Mouse (Mus musculus) hindbrain, embryonic 14.5 days (tissue): Measurements from ENCODE around the gene Dnajc7. TPM values are rescaled to one million over a fixed set of nuclear protein-coding genes. Genes with fewer than 3 reads are reported as not detected.

Experiments used
- ATAC-seq: fragments of 200-750 bp; cut with Nextera tagmentation; 2 replicates; pipeline ENCODE4 v1.8.0; 2017; ENCODE audit warnings: moderate number of reproducible peaks, mild to moderate bottlenecking, moderate TSS enrichment, moderate library complexity; ENCODE audit not compliant: low FRiP score
- DNase-seq: peaks from one replicate; pipeline ENCODE4 v3.0.0-alpha.2; 2015; ENCODE audit warnings: low spot score
- H3K27ac ChIP-seq: fragments of 300-500 bp; sonication (generic); 2 replicates; pipeline ENCODE4 v1.5.1; 2014; ENCODE audit warnings: mild to moderate bottlenecking, moderate library complexity
- H3K27me3 ChIP-seq: fragments of 300-500 bp; sonication (generic); 2 replicates; pipeline ENCODE4 v1.6.1; 2014; ENCODE audit warnings: mild to moderate bottlenecking, low read length, mixed read lengths; ENCODE audit not compliant: control insufficient read depth, insufficient read depth
- H3K36me3 ChIP-seq: fragments of 300-500 bp; sonication (generic); replicated peaks from 2 replicates; pipeline ENCODE4 v1.6.1; 2014; ENCODE audit not compliant: control insufficient read depth, insufficient read depth
- H3K4me1 ChIP-seq: fragments of 300-500 bp; sonication (generic); replicated peaks from 2 replicates; pipeline ENCODE4 v1.6.1; 2014; ENCODE audit warnings: antibody characterized with exemption, low read length, mixed read lengths; ENCODE audit not compliant: control insufficient read depth, insufficient read depth
- H3K4me2 ChIP-seq: fragments of 300-500 bp; sonication (generic); replicated peaks from 2 replicates; pipeline ENCODE4 v1.6.1; 2014; ENCODE audit warnings: mild to moderate bottlenecking, moderate library complexity
- H3K4me3 ChIP-seq: fragments of 300-500 bp; sonication (generic); replicated peaks from 2 replicates; pipeline ENCODE4 v1.5.1; 2014; ENCODE audit warnings: mild to moderate bottlenecking, low read length
- H3K9ac ChIP-seq: fragments of 300-500 bp; sonication (generic); 2 replicates; pipeline ENCODE4 v1.6.1; 2014
- H3K9me3 ChIP-seq: fragments of 300-500 bp; sonication (generic); 2 replicates; pipeline ENCODE4 v1.6.1; 2016; ENCODE audit warnings: low read length; ENCODE audit not compliant: control insufficient read depth
- WGBS: fragments of 180-500 bp; shearing (Covaris S2); extraction: QIAGEN DNeasy Blood & Tissue Kit; methylation state at CpG from one replicate; pipeline ENCODE4 v1.1.7; 2014; 5-methylcytosine and 5-hydroxymethylcytosine counted together
- polyA plus RNA-seq: library from polyadenylated mRNA; unstranded; fragments of >200 nt; fragmentation: Nextera tagmentation; extraction: Ambion mirVana; gene quantifications from 2 replicates; pipeline ENCODE4 v1.2.1, GENCODE M21; 2014

Gene Dnajc7
- polyA plus RNA-seq, 1 experiment from 2014 or later: 91.6 TPM

DNA sequence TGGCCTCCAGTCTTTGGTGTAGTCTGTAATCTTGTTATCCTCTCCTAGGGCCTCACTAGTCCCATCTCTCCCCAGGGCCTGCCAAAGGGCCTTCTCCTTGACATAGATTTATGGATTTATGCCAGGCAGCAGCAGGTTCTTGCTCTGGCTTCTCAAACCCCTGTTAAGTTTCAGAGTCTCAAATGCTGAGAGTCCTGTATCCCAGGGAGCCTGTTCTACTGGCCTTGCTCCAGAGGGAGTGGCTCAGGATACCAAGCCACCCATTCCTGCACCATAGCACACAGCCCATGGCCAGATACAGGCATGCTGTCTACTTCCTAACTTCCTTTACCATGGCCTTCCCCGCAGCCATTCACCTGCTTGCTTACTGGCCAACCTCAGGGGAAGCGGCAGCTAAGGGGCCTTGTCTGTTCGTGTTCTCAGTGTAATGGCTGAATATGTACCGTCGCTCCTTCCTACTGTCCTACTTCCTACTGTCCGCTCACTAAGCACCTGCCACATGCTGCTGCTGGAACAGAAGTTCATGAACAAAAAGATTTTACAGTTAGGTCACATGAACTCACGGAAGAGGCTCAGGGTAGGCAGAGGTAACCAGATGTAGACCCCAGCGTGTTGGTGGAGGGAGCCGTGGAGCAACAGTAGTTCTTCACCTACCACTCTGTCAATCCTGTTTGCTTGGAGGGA lies 40.7 kb downstream of the Dnajc7 start:
- H3K9me3 ChIP-seq: no peaks in the 10 kb centered on the region
- 96% methylated on average over 9 of the region's 9 CpGs for WGBS
- H3K36me3 ChIP-seq: peaks cover 54% of the 10 kb centered on the region
- no peaks in the 10 kb centered on the region for H3K27me3 ChIP-seq
- no peak overlapping the region for H3K9ac ChIP-seq
- H3K4me3 ChIP-seq: no peak overlapping the region
- DNase-seq (no peak), ATAC-seq (no peak)
- no peak overlapping the region for H3K27ac ChIP-seq
- no peak overlapping the region for H3K4me2 ChIP-seq
- no peaks in the 10 kb centered on the region for H3K4me1 ChIP-seq

GRCm38 (mm10) chr11:100577852-100578599 lies 41.9 kb downstream of the Dnajc7 start:
- no peak overlapping the region for H3K4me3 ChIP-seq
- no peaks in the 10 kb centered on the region for H3K9me3 ChIP-seq
- H3K9ac ChIP-seq: no peak overlapping the region
- peaks cover 41% of the 10 kb centered on the region for H3K36me3 ChIP-seq
- H3K4me1 ChIP-seq: no peaks in the 10 kb centered on the region
- ATAC-seq (no peak), DNase-seq (no peak)
- H3K27me3 ChIP-seq: no peaks in the 10 kb centered on the region
- no peak overlapping the region for H3K4me2 ChIP-seq
- H3K27ac ChIP-seq: no peak overlapping the region
- WGBS: 72% methylated on average over 8 of the region's 8 CpGs

GRCm38 (mm10) chr11:100576256-100576655 lies 43.7 kb downstream of the Dnajc7 start:
- H3K9ac ChIP-seq: no peak overlapping the region
- peak overlapping the region; percentile 58 for H3K4me2 ChIP-seq
- peaks cover 23% of the 10 kb centered on the region for H3K36me3 ChIP-seq
- ATAC-seq: no peak
- no peaks in the 10 kb centered on the region for H3K9me3 ChIP-seq
- DNase-seq: no peak
- peaks cover under 1% of the 10 kb centered on the region; the same call in 1 of the 2 replicates for H3K4me1 ChIP-seq
- no peak overlapping the region for H3K4me3 ChIP-seq
- 68% methylated on average over 21 of the region's 21 CpGs for whole genome bisulfite sequencing
- H3K27me3 ChIP-seq: no peaks in the 10 kb centered on the region
- H3K27ac ChIP-seq: no peak overlapping the region

GRCm38 (mm10) chr11:100575484-100575855 lies 44.5 kb downstream of the Dnajc7 start:
- Histone ChIP-seq H3K9ac (peak overlapping the region; percentile 53), H3K4me3 (peak overlapping the region; percentile 42), H3K36me3 (peaks cover 19% of the 10 kb centered on the region), H3K9me3 (no peaks in the 10 kb centered on the region), H3K27me3 (no peaks in the 10 kb centered on the region), H3K4me2 (peak overlapping the region; percentile 58), H3K4me1 (peaks cover 4% of the 10 kb centered on the region; the same call in 1 of the 2 replicates), H3K27ac (peak overlapping the region; percentile 20; the same call in 1 of the 2 replicates)
- 17% methylated on average over 2 of the region's 2 CpGs for WGBS
- no peak; the same call in 1 of the 2 replicates for ATAC-seq
- no peak for DNase-seq

DNA sequence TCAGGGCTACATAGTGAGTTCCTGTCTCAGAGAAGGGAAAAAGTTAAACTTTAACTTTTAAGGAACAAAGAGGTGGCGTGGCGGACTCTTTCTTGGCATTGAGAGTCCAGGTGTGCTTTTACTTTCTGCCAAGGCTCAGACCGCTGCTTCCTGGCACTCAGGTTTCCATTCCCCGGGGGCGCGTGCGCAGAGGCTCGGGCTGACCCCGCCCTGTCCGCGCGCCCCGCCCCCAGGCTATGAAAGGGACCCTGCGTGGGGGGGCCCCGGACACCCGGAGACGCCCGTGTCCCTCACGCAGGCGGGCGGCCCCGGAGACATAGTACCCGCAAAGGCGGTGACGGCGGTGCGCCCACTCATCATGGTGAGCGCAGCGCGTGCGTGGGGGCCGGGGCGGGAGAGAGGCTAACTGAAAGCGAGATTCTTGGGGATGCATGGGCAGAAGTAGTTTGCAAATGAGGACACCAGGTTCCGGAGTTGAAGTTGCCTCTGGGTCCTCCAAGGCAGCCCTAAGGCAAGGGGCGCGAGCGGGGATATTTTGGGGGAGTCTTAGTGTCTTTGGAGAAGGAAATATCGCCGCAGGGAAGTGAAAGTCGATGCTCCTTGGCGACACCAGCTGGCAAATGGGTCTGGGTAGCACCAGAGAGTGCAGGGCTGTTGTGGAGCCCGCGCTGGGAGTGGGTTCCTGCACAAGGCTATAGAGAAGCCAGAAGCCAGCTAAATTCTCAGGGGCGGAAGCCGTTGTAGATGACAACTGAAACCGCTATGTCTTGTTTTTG lies 45.1 kb downstream of the Dnajc7 start, which contains the start of gene Cnp:
Gene Cnp (plus strand): TSS at position 197 of the 776 bp plus-strand sequence.
- H3K27ac ChIP-seq: peak within 1 kb of the TSS; percentile 20; the same call in 1 of the 2 replicates
- peak within 1 kb of the TSS; percentile 42 for H3K4me3 ChIP-seq
- H3K4me1 ChIP-seq: peaks cover 4% of the 10 kb centered on the region; the same call in 1 of the 2 replicates
- H3K9ac ChIP-seq: peak within 1 kb of the TSS; percentile 53
- peak within 1 kb of the TSS; percentile 58 for H3K4me2 ChIP-seq
- no peaks in the 10 kb centered on the region for H3K9me3 ChIP-seq
- H3K36me3 ChIP-seq: peaks cover 19% of the 10 kb centered on the region
- H3K27me3 ChIP-seq: no peaks in the 10 kb centered on the region
- 2% methylated on average over 47 of the region's 47 CpGs for WGBS
- DNase-seq (peak; percentile 53), ATAC-seq (peak; percentile 54)

- no peaks in the 10 kb centered on the region for H3K27me3 ChIP-seq
- H3K36me3 ChIP-seq: peaks cover 12% of the 10 kb centered on the region
- WGBS: 93% methylated on average over 3 of the region's 3 CpGs
- peak overlapping the region; percentile 42 for H3K4me3 ChIP-seq
- no peak overlapping the region for H3K9ac ChIP-seq
- peak overlapping the region; percentile 58 for H3K4me2 ChIP-seq
- ATAC-seq (no peak), DNase-seq (no peak)
- peaks cover 4% of the 10 kb centered on the region; the same call in 1 of the 2 replicates for H3K4me1 ChIP-seq
- H3K9me3 ChIP-seq: no peaks in the 10 kb centered on the region
- H3K27ac ChIP-seq: no peak overlapping the region
Measured at GRCm38 (mm10) chr11:100574188-100574587, 45.8 kb downstream of the Dnajc7 start.

GRCm38 (mm10) chr11:100571202-100571567 lies 48.8 kb downstream of the Dnajc7 start:
- Histone ChIP-seq H3K4me1 (peaks cover 4% of the 10 kb centered on the region; the same call in 1 of the 2 replicates), H3K9ac (peak overlapping the region; percentile 51), H3K27me3 (no peaks in the 10 kb centered on the region), H3K4me2 (peak overlapping the region; percentile 56), H3K9me3 (no peaks in the 10 kb centered on the region), H3K4me3 (peak overlapping the region; percentile 16), H3K27ac (no peak overlapping the region), H3K36me3 (no peaks in the 10 kb centered on the region)
- WGBS: 11% methylated on average over 16 of the region's 16 CpGs
- ATAC-seq (peak; percentile 62; the same call in 1 of the 2 replicates), DNase-seq (no peak)

DNA sequence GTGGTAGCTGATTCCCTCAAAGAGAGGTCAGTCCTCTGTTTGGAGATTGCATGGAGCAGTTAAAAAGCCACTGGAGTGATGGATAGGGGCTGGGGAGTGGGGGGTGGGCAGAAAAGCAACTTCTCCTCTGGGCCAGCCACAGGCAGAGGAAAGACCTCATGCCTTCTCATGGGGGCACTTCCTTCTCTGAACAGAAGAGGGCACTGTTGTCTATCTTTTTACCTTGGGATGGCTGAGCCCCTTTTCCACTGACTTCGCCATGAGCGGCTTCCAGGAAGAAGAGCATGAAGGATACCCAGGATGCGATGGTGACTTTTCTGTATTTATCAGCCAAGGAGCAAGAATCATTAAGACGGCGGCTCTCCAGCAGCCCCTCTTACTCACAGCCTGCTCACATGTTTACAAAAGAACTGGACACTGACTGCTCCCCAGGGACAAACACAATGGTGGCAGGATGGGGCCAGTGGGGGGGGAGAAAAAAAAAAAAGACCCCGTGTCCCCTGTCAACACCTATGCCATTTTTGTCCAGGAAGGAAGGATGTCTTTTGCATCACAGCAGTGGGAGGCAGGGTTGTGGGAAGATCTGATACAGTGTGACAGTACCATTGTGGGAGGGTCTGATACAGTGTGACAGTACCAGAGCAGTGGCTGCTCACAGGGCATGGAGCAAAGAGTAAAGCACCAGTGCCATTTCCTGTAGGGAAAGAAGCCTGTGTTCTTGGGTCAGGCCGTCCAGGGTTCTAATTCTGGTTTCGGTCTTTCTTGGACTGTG lies 49.4 kb downstream of the Dnajc7 start:
- Histone ChIP-seq H3K4me1 (peaks cover 4% of the 10 kb centered on the region; the same call in 1 of the 2 replicates), H3K27ac (no peak overlapping the region), H3K4me2 (peak overlapping the region; percentile 56), H3K4me3 (peak overlapping the region; percentile 16), H3K36me3 (no peaks in the 10 kb centered on the region), H3K9ac (peak overlapping the region; percentile 51), H3K27me3 (no peaks in the 10 kb centered on the region), H3K9me3 (no peaks in the 10 kb centered on the region)
- DNase-seq (peak; percentile 84), ATAC-seq (peak; percentile 55)
- WGBS: 13% methylated on average over 8 of the region's 8 CpGs
